Mouse (Mus musculus) bone marrow macrophage, adult 2 months (primary cell): ENCODE results near the gene Plscr3.

ENCODE experiments used
- CTCF ChIP-seq: IDR thresholded peaks from 2 replicates; pipeline ENCODE4 v1.5.1; 2012; ENCODE audit warnings: low read depth, mild to moderate bottlenecking, low read length, moderate library complexity
- POLR2A ChIP-seq: IDR thresholded peaks from 2 replicates; pipeline ENCODE4 v1.6.1; 2012; ENCODE audit warnings: mild to moderate bottlenecking, low read depth, low read length, borderline replicate concordance

GRCm38 (mm10) chr11:69818871-69819270 is 27.3 kb upstream of the Plscr3 start:
- TF ChIP-seq POLR2A (no peak), CTCF (no peak)
